Mouse (Mus musculus): Measurements from ENCODE around the gene Ccl1. TPM values are rescaled to one million over a fixed set of nuclear protein-coding genes. Genes with fewer than 3 reads are reported as not detected.

Ccl1 gene
- total RNA-seq, 2 experiments from 2014 or later, result not detected

DNA sequence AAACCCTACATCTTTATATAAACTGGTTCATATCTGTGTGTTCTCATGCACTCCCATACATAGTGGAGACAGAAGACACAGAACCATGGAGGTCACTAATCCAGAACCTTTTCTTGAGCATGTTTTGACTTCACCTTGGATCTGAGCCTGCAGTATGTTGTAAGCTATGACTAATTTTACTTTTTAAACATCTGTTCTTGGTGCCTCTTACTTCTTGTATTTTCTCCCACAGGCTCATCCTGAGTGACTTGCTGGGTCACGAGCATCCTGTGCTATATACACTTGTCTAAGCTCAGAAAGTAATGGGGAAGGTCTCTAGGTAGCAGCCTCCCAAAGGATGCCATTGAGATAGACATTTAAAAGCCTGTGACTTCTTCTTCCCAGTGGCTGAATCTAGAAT lies 172.5 kb downstream of the Ccl1 start:
- no peak for DNase-seq (ENCODE audit: low spot score in 2 of 2)

Other genes with a start within 250 kb of the Ccl1 start
- not detected for gene Ccl11, start 247.9 kb downstream of the Ccl1 start, total RNA-seq (2021)
- gene Ccl12, start 203.8 kb downstream of the Ccl1 start, total RNA-seq (2021), result 1 to 10 TPM in 1 of 2 experiments, not detected in 1; 1.3 TPM
- not detected for gene Ccl8, start 190.5 kb downstream of the Ccl1 start, total RNA-seq (2021)
- gene Tmem132e, start 83.2 kb upstream of the Ccl1 start, total RNA-seq (2021), result 10 to 100 TPM; 19.2 to 22.9 TPM

All from left cerebral cortex, adult 18-20 months (tissue).